Mouse (Mus musculus) lung, adult 2 months (tissue): ENCODE results near the gene Ccdc157.

ENCODE experiments used
- CTCF ChIP-seq: fragments of 200-500 bp; IDR thresholded peaks from 2 replicates; pipeline ENCODE4 v1.5.1; 2011; ENCODE audit warnings: mild to moderate bottlenecking, low read length, control low read depth; ENCODE audit not compliant: insufficient read depth
- POLR2A ChIP-seq: fragments of 200-500 bp; IDR thresholded peaks from 2 replicates; pipeline ENCODE4 v1.6.1; 2011; ENCODE audit warnings: low read depth, mild to moderate bottlenecking, control low read depth, low read length, borderline replicate concordance; ENCODE audit errors: extremely low read depth

DNA sequence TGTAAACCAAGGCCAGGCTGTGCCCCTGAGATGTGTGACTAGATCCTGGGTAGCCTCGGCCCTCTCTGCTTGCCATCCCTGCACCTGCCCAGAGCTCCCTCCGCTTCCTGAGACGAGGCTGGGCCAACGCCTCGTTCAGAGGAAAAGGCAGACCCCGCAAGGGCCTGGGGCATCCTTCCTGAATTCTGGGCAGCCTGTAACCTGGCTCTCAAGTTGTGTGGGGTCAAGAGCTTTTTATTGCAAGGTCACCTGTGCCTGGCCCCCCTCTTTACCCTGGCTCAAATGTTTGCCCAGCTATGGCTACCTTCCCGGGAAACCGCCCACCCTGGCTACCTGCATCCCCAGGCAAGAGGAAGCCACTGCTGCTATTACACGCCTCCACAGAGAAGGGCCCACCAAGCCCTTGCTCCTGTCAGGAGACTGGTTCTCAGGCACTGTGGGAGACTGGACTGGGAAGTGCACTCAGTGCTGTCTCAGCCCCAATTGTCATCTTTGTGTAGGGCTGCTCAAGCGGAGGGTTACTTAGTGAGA is 62.9 kb downstream of the Ccdc157 start:
- TF ChIP-seq CTCF = no peak
- no peak for TF ChIP-seq POLR2A
